Mouse (Mus musculus) ovary, postnatal 36 days (tissue): ENCODE measurements around the gene Atp10b.
"Not testable (repeated sequence)": the region's sequence is repeated elsewhere in the genome, so short reads cannot be mapped to it uniquely, and the experiment has no call there.

Experiments used
- DNase-seq: peaks from one replicate; pipeline ENCODE4 v3.0.0; 2022; ENCODE audit warnings: low spot score, mixed read lengths

Atp10b gene

GRCm38 (mm10) chr11:43149577-43149976, at the start of gene Atp10b:
TSS of gene Atp10b (plus strand) at chr11:43149877.
- DNase-seq, result no peak

- DNase-seq, result no peak
These were observed 48.3 kb upstream of the Atp10b start for GRCm38 (mm10) chr11:43101357-43101756.

GRCm38 (mm10) chr11:43125908-43126477, 23.7 kb upstream of the Atp10b start:
- DNase-seq, result no peak

- DNase-seq, result not testable (repeated sequence)
These were observed 23.1 kb upstream of the Atp10b start for GRCm38 (mm10) chr11:43126573-43126972.

- DNase-seq, result no peak
These were observed 8.4 kb upstream of the Atp10b start for GRCm38 (mm10) chr11:43141296-43141695.

GRCm38 (mm10) chr11:43142811-43143210, 6.9 kb upstream of the Atp10b start:
- DNase-seq, result no peak

- DNase-seq, result no peak
These were observed 5.5 kb upstream of the Atp10b start for GRCm38 (mm10) chr11:43144178-43144577.

- DNase-seq, result not testable (repeated sequence)
These were observed 4.8 kb upstream of the Atp10b start for GRCm38 (mm10) chr11:43144882-43145281.

GRCm38 (mm10) chr11:43147380-43147779, 2.3 kb upstream of the Atp10b start:
- peak; percentile 10 for DNase-seq

- DNase-seq, result no peak
These were observed 1.3 kb upstream of the Atp10b start for GRCm38 (mm10) chr11:43148341-43148740.

GRCm38 (mm10) chr11:43155004-43155403, 5.3 kb downstream of the Atp10b start:
- no peak for DNase-seq

- no peak for DNase-seq
These were observed 5.7 kb downstream of the Atp10b start for GRCm38 (mm10) chr11:43155417-43155816.

- DNase-seq, result no peak
These were observed 9.1 kb downstream of the Atp10b start for GRCm38 (mm10) chr11:43158814-43159213.

- DNase-seq, result no peak
These were observed 10.7 kb downstream of the Atp10b start for GRCm38 (mm10) chr11:43160188-43160942.

GRCm38 (mm10) chr11:43170601-43171000, 20.9 kb downstream of the Atp10b start:
- DNase-seq, result no peak

GRCm38 (mm10) chr11:43174359-43175116, 24.9 kb downstream of the Atp10b start:
- DNase-seq, result no peak

- DNase-seq, result no peak
These were observed 32.7 kb downstream of the Atp10b start for GRCm38 (mm10) chr11:43182401-43182800.

- DNase-seq, result no peak
These were observed 33.1 kb downstream of the Atp10b start for GRCm38 (mm10) chr11:43182816-43183215.

- no peak for DNase-seq
These were observed 33.8 kb downstream of the Atp10b start for GRCm38 (mm10) chr11:43183457-43183856.

- DNase-seq, result no peak
These were observed 36.6 kb downstream of the Atp10b start for GRCm38 (mm10) chr11:43186291-43186690.

- no peak for DNase-seq
These were observed 40.3 kb downstream of the Atp10b start for GRCm38 (mm10) chr11:43189817-43190593.

GRCm38 (mm10) chr11:43198811-43199210, 49.1 kb downstream of the Atp10b start:
- DNase-seq, result no peak
